Mouse (Mus musculus): ENCODE measurements at regions not wholly inside any gene's neighbourhood (a gene's known extent, or its start where the extent isn't known, plus 50 kb on each side); places are given as distances from the start of the nearest gene placed in this dataset.

DNA sequence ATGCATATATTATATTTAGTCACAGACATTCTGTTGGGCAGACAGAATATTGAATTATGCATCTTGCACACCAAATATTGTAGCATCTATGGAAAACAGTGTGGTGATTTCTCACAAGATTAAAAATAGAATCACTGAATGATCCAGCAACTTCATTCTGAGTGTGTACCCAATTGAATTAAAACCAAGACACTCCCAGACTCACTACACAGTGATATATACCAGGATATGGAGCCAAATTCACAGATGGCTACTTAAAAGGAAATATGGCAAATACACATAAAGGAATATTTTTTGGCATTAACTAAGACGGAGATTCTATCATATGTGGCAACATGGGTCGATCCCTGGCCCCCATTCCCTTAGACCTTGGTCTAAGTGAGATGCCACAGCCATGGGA, 233.5 kb upstream of the Klf4 start:
- Histone ChIP-seq H3K36me3 (ENCODE audit: control insufficient read depth, insufficient read depth, low read length) (no peaks in the 10 kb centered on the region), H3K4me1 (ENCODE audit: control insufficient read depth, insufficient read depth, low read length) (no peaks in the 10 kb centered on the region), H3K27ac (replicated peaks; ENCODE audit: low read depth, low read length) (no peak overlapping the region), H3K4me2 (replicated peaks; ENCODE audit: low read depth, low read length, severe bottlenecking) (no peak overlapping the region), H3K27me3 (ENCODE audit: control insufficient read depth, insufficient read depth, low read length) (no peaks in the 10 kb centered on the region), H3K9me3 (ENCODE audit: control insufficient read depth, low read length) (no peaks in the 10 kb centered on the region), H3K9ac (ENCODE audit: low read depth, low read length, severe bottlenecking) (no peak overlapping the region), H3K4me3 (replicated peaks; ENCODE audit: low read length) (no peak overlapping the region)
- 91% methylated on average over 2 of the region's 2 CpGs for WGBS
- DNase-seq (ENCODE audit: low spot score): no peak
- TF ChIP-seq POLR2A (IDR thresholded peaks at IDR 0.05; ENCODE audit: borderline replicate concordance, extremely low read depth, insufficient read depth, insufficient read length): no peak
- no peak for ATAC-seq (ENCODE audit: low FRiP score, low read depth)

DNA sequence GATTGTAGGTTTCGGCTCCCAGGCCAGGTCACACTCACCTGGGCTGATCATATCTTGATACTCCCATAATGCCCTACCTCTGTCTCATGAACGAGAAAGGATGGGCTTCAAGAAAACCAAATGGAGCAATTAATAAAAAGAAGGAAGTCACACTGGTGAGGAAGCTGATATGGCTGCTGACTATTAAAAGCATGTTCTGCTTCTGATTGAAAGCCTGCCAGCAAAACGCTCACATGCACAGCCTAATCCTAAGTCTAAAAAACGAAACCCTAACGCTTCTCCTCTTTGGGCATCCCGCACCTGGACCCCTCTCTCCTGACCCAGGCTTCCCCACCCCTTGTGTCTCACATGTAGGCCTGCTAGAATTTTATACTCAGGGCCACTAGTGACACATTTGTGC, 230.8 kb upstream of the Klf4 start:
- Histone ChIP-seq H3K9me3 (ENCODE audit: control insufficient read depth, low read length) (no peaks in the 10 kb centered on the region), H3K27me3 (ENCODE audit: control insufficient read depth, insufficient read depth, low read length) (no peaks in the 10 kb centered on the region), H3K27ac (replicated peaks; ENCODE audit: low read depth, low read length) (no peak overlapping the region), H3K4me1 (ENCODE audit: control insufficient read depth, insufficient read depth, low read length) (no peaks in the 10 kb centered on the region; the same call in 1 of the 2 replicates), H3K4me2 (replicated peaks; ENCODE audit: low read depth, low read length, severe bottlenecking) (no peak overlapping the region), H3K9ac (ENCODE audit: low read depth, low read length, severe bottlenecking) (no peak overlapping the region), H3K4me3 (replicated peaks; ENCODE audit: low read length) (no peak overlapping the region), H3K36me3 (ENCODE audit: control insufficient read depth, insufficient read depth, low read length) (no peaks in the 10 kb centered on the region)
- no peak for TF ChIP-seq POLR2A (IDR thresholded peaks at IDR 0.05; ENCODE audit: borderline replicate concordance, extremely low read depth, insufficient read depth, insufficient read length)
- 55% methylated on average over 6 of the region's 6 CpGs for WGBS
- ATAC-seq (ENCODE audit: low FRiP score, low read depth) (no peak), DNase-seq (ENCODE audit: low spot score) (no peak)

DNA sequence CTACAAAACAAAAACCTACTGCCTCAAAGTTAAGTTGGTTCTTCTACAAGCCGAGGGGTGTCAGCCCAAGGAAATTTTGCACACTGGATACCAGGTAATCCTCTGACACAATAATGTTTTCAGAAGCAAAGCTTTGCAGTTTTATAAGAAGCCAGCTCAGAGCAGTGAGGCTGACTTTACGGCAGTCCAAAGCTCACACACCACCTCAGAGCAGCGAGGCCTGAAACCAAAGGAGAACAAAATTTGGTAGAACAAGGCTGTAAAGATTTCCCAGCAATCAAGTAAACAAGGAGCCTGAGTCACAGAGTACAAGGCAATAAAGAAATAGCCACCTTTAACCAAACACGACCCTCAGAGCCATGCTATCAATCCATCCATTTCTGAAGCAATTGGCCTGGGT, 230.1 kb upstream of the Klf4 start:
- Histone ChIP-seq H3K4me2 (replicated peaks; ENCODE audit: low read depth, low read length, severe bottlenecking) (no peak overlapping the region), H3K9ac (ENCODE audit: low read depth, low read length, severe bottlenecking) (no peak overlapping the region), H3K4me1 (ENCODE audit: control insufficient read depth, insufficient read depth, low read length) (no peaks in the 10 kb centered on the region; the same call in 1 of the 2 replicates), H3K9me3 (ENCODE audit: control insufficient read depth, low read length) (no peaks in the 10 kb centered on the region), H3K27ac (replicated peaks; ENCODE audit: low read depth, low read length) (no peak overlapping the region), H3K36me3 (ENCODE audit: control insufficient read depth, insufficient read depth, low read length) (no peaks in the 10 kb centered on the region), H3K27me3 (ENCODE audit: control insufficient read depth, insufficient read depth, low read length) (no peaks in the 10 kb centered on the region), H3K4me3 (replicated peaks; ENCODE audit: low read length) (no peak overlapping the region)
- DNase-seq (ENCODE audit: low spot score) (no peak), ATAC-seq (ENCODE audit: low FRiP score, low read depth) (no peak)
- WGBS: 38% methylated on average over 4 of the region's 4 CpGs
- no peak for TF ChIP-seq POLR2A (IDR thresholded peaks at IDR 0.05; ENCODE audit: borderline replicate concordance, extremely low read depth, insufficient read depth, insufficient read length)

DNA sequence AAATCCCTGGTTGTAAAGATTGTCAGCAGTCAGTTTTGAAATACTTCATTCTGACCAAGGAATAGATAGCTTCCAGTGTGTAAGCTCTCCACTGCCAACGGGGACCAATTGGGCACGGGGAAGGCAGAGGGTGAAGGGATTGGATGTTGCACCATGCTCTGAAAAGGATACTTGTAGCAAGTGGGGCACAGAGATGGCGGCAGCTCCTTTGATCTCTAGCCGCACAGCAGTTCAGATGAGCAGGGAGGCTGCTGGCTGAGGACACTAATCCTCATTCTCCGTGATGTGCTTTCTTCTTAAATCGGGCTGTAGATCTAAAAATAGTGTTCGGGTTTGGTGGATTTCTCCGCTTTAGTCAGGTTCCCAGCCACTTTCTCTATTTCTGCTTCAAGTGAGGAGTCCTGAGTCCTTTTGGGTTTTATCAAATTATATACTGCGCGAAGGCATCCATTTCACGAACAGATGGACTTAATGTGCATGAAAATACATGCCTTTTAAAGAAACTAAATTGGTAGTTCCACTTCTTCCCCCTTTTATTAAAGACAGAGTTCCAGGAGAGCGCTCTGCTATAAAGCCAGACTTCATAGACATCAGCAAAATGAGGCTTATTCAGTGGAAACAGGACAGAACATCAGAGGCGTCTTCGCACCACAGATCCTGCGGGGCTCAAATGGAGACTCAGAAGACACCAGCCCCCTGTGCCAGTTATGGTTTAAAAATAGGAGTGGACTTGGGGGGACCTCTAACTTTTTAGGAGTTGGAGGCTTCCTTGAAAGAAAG, 225.1 kb upstream of the Klf4 start:
- Histone ChIP-seq H3K36me3 (ENCODE audit: control insufficient read depth, insufficient read depth, low read length) (no peaks in the 10 kb centered on the region), H3K27me3 (ENCODE audit: control insufficient read depth, insufficient read depth, low read length) (no peaks in the 10 kb centered on the region), H3K4me1 (ENCODE audit: control insufficient read depth, insufficient read depth, low read length) (no peaks in the 10 kb centered on the region; the same call in 1 of the 2 replicates), H3K9ac (ENCODE audit: low read depth, low read length, severe bottlenecking) (no peak overlapping the region), H3K4me3 (replicated peaks; ENCODE audit: low read length) (no peak overlapping the region), H3K4me2 (replicated peaks; ENCODE audit: low read depth, low read length, severe bottlenecking) (no peak overlapping the region), H3K27ac (replicated peaks; ENCODE audit: low read depth, low read length) (no peak overlapping the region), H3K9me3 (ENCODE audit: control insufficient read depth, low read length) (no peaks in the 10 kb centered on the region)
- ATAC-seq (ENCODE audit: low FRiP score, low read depth) (no peak), DNase-seq (ENCODE audit: low spot score) (peak; percentile 44)
- 41% methylated on average over 15 of the region's 15 CpGs for WGBS
- TF ChIP-seq POLR2A (IDR thresholded peaks at IDR 0.05; ENCODE audit: borderline replicate concordance, extremely low read depth, insufficient read depth, insufficient read length): no peak

DNA sequence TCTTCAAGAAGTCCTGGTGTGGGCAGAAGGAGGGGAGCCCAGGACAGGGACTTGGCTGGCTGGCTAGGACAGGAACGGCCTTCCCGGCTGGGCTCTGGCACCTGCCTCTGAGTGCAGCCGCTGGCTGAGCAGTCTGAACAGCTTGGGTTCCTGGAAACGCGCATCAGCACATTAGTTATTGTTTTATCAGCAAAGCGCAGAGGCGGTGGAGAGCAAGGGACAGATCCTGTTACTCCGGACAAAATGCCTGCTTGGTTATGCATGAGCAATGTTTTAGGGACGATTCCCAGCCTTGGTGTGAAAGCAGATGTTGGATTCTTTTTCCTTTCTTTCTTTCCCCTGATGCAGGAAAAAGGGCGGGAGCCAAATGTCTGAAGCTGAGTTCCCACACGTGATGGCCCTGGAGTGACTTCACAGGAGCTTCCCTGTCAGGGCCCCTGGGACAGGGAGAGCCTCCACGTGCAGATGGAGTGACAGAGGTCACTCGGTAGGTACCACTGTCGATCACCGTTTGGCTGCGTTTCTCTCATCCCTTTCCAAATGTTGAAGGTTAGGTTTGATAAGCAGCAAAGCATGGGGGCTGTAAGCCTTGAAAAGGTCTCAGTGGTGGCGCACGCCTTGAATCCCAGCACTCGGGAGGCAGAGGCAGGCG, 217.8 kb upstream of the Klf4 start:
- DNase-seq (ENCODE audit: low spot score) (peak; percentile 34), ATAC-seq (ENCODE audit: low FRiP score, low read depth) (peak; percentile 30; the same call in 1 of the 2 replicates)
- H3K4me2 ChIP-seq (replicated peaks; ENCODE audit: low read depth, low read length, severe bottlenecking): no peak overlapping the region

More for the DNA sequence above, 217.8 kb upstream of the Klf4 start:
- H3K4me1 ChIP-seq (ENCODE audit: control insufficient read depth, insufficient read depth, low read length): no peaks in the 10 kb centered on the region
- no peaks in the 10 kb centered on the region for H3K9me3 ChIP-seq (ENCODE audit: control insufficient read depth, low read length)
- H3K36me3 ChIP-seq (ENCODE audit: control insufficient read depth, insufficient read depth, low read length): no peaks in the 10 kb centered on the region
- TF ChIP-seq POLR2A (IDR thresholded peaks at IDR 0.05; ENCODE audit: borderline replicate concordance, extremely low read depth, insufficient read depth, insufficient read length): no peak
- H3K27me3 ChIP-seq (ENCODE audit: control insufficient read depth, insufficient read depth, low read length): no peaks in the 10 kb centered on the region
- no peak overlapping the region for H3K4me3 ChIP-seq (replicated peaks; ENCODE audit: low read length)
- WGBS: 74% methylated on average over 20 of the region's 20 CpGs
- no peak overlapping the region for H3K27ac ChIP-seq (replicated peaks; ENCODE audit: low read depth, low read length)
- no peak overlapping the region for H3K9ac ChIP-seq (ENCODE audit: low read depth, low read length, severe bottlenecking)

All from limb, embryonic 14.5 days (tissue).